Mouse (Mus musculus): ENCODE results near the gene Tnip1. TPM values are rescaled to one million over a fixed set of nuclear protein-coding genes. Genes with fewer than 3 reads are reported as not detected.

Tnip1 gene
- total and polyA plus RNA-seq, 3 experiments: 8.1 to 19.7 TPM; not detected in 1

DNA sequence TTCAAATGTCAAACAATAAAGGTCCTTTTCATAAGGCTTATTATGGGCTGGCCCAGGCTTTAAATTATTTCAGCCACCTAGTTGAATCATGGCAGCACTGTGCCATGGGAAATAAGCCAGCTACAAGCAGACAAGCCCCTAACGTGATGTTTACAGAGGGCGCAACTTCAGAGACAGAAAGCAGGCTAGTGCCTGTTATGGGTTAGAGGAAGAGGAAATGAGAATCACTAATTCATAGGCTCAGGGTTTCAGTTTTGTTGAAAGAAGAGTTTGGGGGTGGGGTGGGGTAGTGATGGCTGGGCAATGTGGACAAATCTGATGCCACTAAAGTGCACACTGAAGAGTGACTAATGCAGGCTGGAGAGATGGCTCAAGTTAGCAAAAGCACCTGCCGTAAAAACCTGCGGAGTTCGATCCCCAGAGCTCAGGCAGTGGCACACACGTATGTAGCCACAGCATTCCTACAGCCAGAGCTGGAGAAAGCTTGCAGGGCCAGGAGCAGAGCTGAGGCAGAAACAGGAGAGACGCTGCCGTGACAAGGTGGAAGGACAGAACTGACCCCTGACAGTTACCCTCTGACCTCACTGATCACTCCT is 26.1 kb upstream of the Tnip1 start:
- Histone ChIP-seq H3K27me3 (ENCODE audit: control insufficient read depth in 1 of 2, insufficient read depth in 2 of 2, low read length in 2 of 2) (no peaks in the 10 kb centered on the region), H3K4me3 (ENCODE audit: control insufficient read depth in 1 of 2, insufficient read depth in 1 of 2, low read depth in 2 of 2, low read length in 2 of 2) (no peak overlapping the region), H3K9me3 (replicated peaks; ENCODE audit: insufficient read depth, low read length) (no peaks in the 10 kb centered on the region), H3K9ac (ENCODE audit: control insufficient read depth, low read depth, low read length, poor library complexity, severe bottlenecking) (no peak overlapping the region), H3K79me2 (ENCODE audit: control insufficient read depth, insufficient read depth, low read length, poor library complexity) (no peaks in the 10 kb centered on the region), H3K27ac (ENCODE audit: control insufficient read depth, low read depth, low read length) (no peak overlapping the region), H3K4me1 (ENCODE audit: control insufficient read depth in 1 of 2, insufficient read depth in 2 of 2, low read length in 2 of 2) (no peaks in the 10 kb centered on the region), H3K36me3 (ENCODE audit: control insufficient read depth in 1 of 2, insufficient read depth in 2 of 2, low read length in 2 of 2) (no peaks in the 10 kb centered on the region)
- TF ChIP-seq SIN3A (IDR thresholded peaks at IDR 0.05; ENCODE audit: low read length) (no peak), TCF12 (IDR thresholded peaks at IDR 0.05; ENCODE audit: low read depth, low read length) (no peak), GABPA (IDR thresholded peaks at IDR 0.05; ENCODE audit: low read depth, low read length) (no peak), BHLHE40 (IDR thresholded peaks at IDR 0.05; ENCODE audit: borderline replicate concordance, low read depth, low read length) (no peak), SMC3 (IDR thresholded peaks at IDR 0.05; ENCODE audit: low read depth, low read length) (no peak), POLR2AphosphoS5 (IDR thresholded peaks at IDR 0.05; ENCODE audit: borderline replicate concordance, low read depth, low read length) (no peak), RCOR1 (IDR thresholded peaks at IDR 0.05; ENCODE audit: low read depth, low read length) (no peak), ELF1 (IDR thresholded peaks at IDR 0.05; ENCODE audit: low read depth, low read length) (no peak), CHD2 (IDR thresholded peaks at IDR 0.05; ENCODE audit: low read length) (no peak), RAD21 (IDR thresholded peaks at IDR 0.05; ENCODE audit: low read depth, low read length) (no peak), ETS1 (IDR thresholded peaks at IDR 0.05; ENCODE audit: low read depth, low read length) (no peak), TBP (IDR thresholded peaks at IDR 0.05; ENCODE audit: low read depth, low read length) (no peak), MEF2A (IDR thresholded peaks at IDR 0.05; ENCODE audit: extremely low read depth, insufficient replicate concordance, low read depth, low read length, poor library complexity, severe bottlenecking) (no peak), MAX (IDR thresholded peaks at IDR 0.05; ENCODE audit: low read length) (no peak), ZKSCAN1 (IDR thresholded peaks at IDR 0.05; ENCODE audit: low read depth, low read length) (no peak), ZNF384 (IDR thresholded peaks at IDR 0.05; ENCODE audit: low read depth, low read length) (no peak), EP300 (IDR thresholded peaks at IDR 0.05; ENCODE audit: low read depth in 1 of 2, low read length in 2 of 2) (no peak), NRF1 (IDR thresholded peaks at IDR 0.05; ENCODE audit: insufficient read depth, low read depth, low read length, poor library complexity, severe bottlenecking) (no peak)
- no peak for DNase-seq (ENCODE audit: low read depth, low spot score)

- Histone ChIP-seq H3K27me3 (ENCODE audit: control insufficient read depth in 1 of 2, insufficient read depth in 2 of 2, low read length in 2 of 2) (no peaks in the 10 kb centered on the region), H3K4me3 (ENCODE audit: control insufficient read depth in 1 of 2, insufficient read depth in 1 of 2, low read depth in 2 of 2, low read length in 2 of 2) (no peak overlapping the region), H3K36me3 (ENCODE audit: control insufficient read depth in 1 of 2, insufficient read depth in 2 of 2, low read length in 2 of 2) (no peaks in the 10 kb centered on the region), H3K4me1 (ENCODE audit: control insufficient read depth in 1 of 2, insufficient read depth in 2 of 2, low read length in 2 of 2) (no peaks in the 10 kb centered on the region), H3K9me3 (replicated peaks; ENCODE audit: insufficient read depth, low read length) (no peaks in the 10 kb centered on the region), H3K9ac (ENCODE audit: control insufficient read depth, low read depth, low read length, poor library complexity, severe bottlenecking) (no peak overlapping the region), H3K27ac (ENCODE audit: control insufficient read depth, low read depth, low read length) (no peak overlapping the region), H3K79me2 (ENCODE audit: control insufficient read depth, insufficient read depth, low read length, poor library complexity) (no peaks in the 10 kb centered on the region)
- DNase-seq (ENCODE audit: low read depth, low spot score): peak; percentile 76
- TF ChIP-seq MYB (IDR thresholded peaks at IDR 0.05; ENCODE audit: low read depth, low read length) (no peak), RAD21 (IDR thresholded peaks at IDR 0.05; ENCODE audit: low read depth, low read length) (peak; percentile 59), TCF12 (IDR thresholded peaks at IDR 0.05; ENCODE audit: low read depth, low read length) (no peak), ZNF384 (IDR thresholded peaks at IDR 0.05; ENCODE audit: low read depth, low read length) (peak; percentile 96), ZC3H11A (IDR thresholded peaks at IDR 0.05; ENCODE audit: low read depth, low read length) (peak; percentile 54), GATA1 (IDR thresholded peaks at IDR 0.05; ENCODE audit: low read depth, low read length) (no peak), SMC3 (IDR thresholded peaks at IDR 0.05; ENCODE audit: low read depth, low read length) (peak; percentile 78), CHD2 (IDR thresholded peaks at IDR 0.05; ENCODE audit: low read length) (no peak), CTCF (IDR thresholded peaks at IDR 0.05 in 2 of 3, conservative IDR thresholded peaks at IDR 0.05 in 1 of 3; ENCODE audit: control insufficient read depth in 1 of 3, insufficient read depth in 1 of 3, low read depth in 2 of 3, low read length in 3 of 3, poor library complexity in 1 of 3, severe bottlenecking in 1 of 3) (peak; percentile 83 to 97 (median 85))
These were observed 25.3 kb upstream of the Tnip1 start for GRCm38 (mm10) chr11:54987974-54988373.
